Mouse (Mus musculus) liver, embryonic 14.5 days (tissue): ENCODE measurements around the gene Ascl1. TPM values are rescaled to one million over a fixed set of nuclear protein-coding genes. Genes with fewer than 3 reads are reported as not detected.
A peak's percentile ranks its signal among the peaks of the same experiment; 100 is the strongest.

ENCODE experiments used
- ATAC-seq: fragments of 200-750 bp; cut with Nextera tagmentation; 2 replicates; pipeline ENCODE4 v1.8.0; 2017; ENCODE audit warnings: moderate number of reproducible peaks, mild to moderate bottlenecking, moderate library complexity; ENCODE audit not compliant: insufficient read depth
- DNase-seq, 3 experiments: peaks; one replicate each; pipeline ENCODE4 v3.0.0-alpha.2; 2012 to 2013; ENCODE audit warnings: low read depth in 3 of 3, low spot score in 3 of 3
- H3K27ac ChIP-seq: fragments of 300-500 bp; sonication (generic); 2 replicates; pipeline ENCODE4 v1.5.1; 2014; ENCODE audit warnings: moderate library complexity, mild to moderate bottlenecking, control low read depth, inconsistent platforms
- H3K27me3 ChIP-seq: fragments of 300-500 bp; sonication (generic); 2 replicates; pipeline ENCODE4 v1.6.1; 2014; ENCODE audit warnings: mild to moderate bottlenecking, low read length, moderate library complexity; ENCODE audit not compliant: control insufficient read depth, insufficient read depth
- H3K36me3 ChIP-seq: fragments of 300-500 bp; sonication (generic); replicated peaks from 2 replicates; pipeline ENCODE4 v1.6.1; 2014; ENCODE audit warnings: low read depth; ENCODE audit not compliant: control insufficient read depth, insufficient read depth
- H3K4me1 ChIP-seq, 2 experiments: fragments of 200-500 bp in 1 of 2; fragments of 300-500 bp in 1 of 2; sonication (generic) in 1 of 2; replicated peaks; 2 replicates each; pipeline ENCODE4 v1.6.1; 2012 to 2014; ENCODE audit warnings: antibody characterized with exemption in 1 of 2, inconsistent platforms in 1 of 2, low read length in 1 of 2; ENCODE audit not compliant: control insufficient read depth in 2 of 2, insufficient read depth in 2 of 2
- H3K4me2 ChIP-seq: fragments of 300-500 bp; sonication (generic); 2 replicates; pipeline ENCODE4 v1.6.1; 2014; ENCODE audit warnings: low read depth, mild to moderate bottlenecking, control low read depth, moderate library complexity
- H3K4me3 ChIP-seq, 2 experiments: fragments of 200-500 bp in 1 of 2; fragments of 300-500 bp in 1 of 2; sonication (generic) in 1 of 2; 2 replicates each; pipeline ENCODE4 v1.5.1; 2012 to 2014; ENCODE audit warnings: low read depth in 2 of 2, low read length in 2 of 2, mild to moderate bottlenecking in 2 of 2, control low read depth in 1 of 2, inconsistent platforms in 1 of 2, moderate library complexity in 1 of 2; ENCODE audit not compliant: insufficient read depth in 1 of 2
- H3K9ac ChIP-seq: fragments of 300-500 bp; sonication (generic); replicated peaks from 2 replicates; pipeline ENCODE4 v1.6.1; 2014; ENCODE audit warnings: mild to moderate bottlenecking, control low read depth, moderate library complexity
- H3K9me3 ChIP-seq: fragments of 300-500 bp; sonication (generic); 2 replicates; pipeline ENCODE4 v1.6.1; 2016; ENCODE audit warnings: low read length, mixed read lengths; ENCODE audit not compliant: control insufficient read depth
- CTCF ChIP-seq: IDR thresholded peaks from 2 replicates; pipeline ENCODE4 v1.5.1; 2016; ENCODE audit warnings: antibody characterized with exemption, low read depth, control low read depth
- EP300 ChIP-seq: IDR thresholded peaks from 2 replicates; pipeline ENCODE4 v1.6.1; 2016; ENCODE audit warnings: antibody characterized with exemption, low read depth
- WGBS: fragments of 180-500 bp; shearing (Covaris S2); extraction: QIAGEN DNeasy Blood & Tissue Kit; methylation state at CpG from one replicate; pipeline ENCODE4 v1.1.7; 2014; ENCODE audit not compliant: insufficient replicate concordance; 5-methylcytosine and 5-hydroxymethylcytosine counted together
- polyA plus RNA-seq, 2 experiments: library from polyadenylated mRNA; depleted of rRNA in 1 of 2; stranded (reverse) in 1 of 2; unstranded in 1 of 2; fragments of >200 nt; fragmentation: Nextera tagmentation in 1 of 2; extraction: Ambion mirVana in 1 of 2; gene quantifications; 2 replicates each; pipeline versions ENCODE4 v1.2.1 to v1.2.3; 2012 to 2014

Gene Ascl1
- polyA plus RNA-seq, 2 experiments = 0.03 TPM; not detected in 1

GRCm38 (mm10) chr10:87513052-87513451, 19.6 kb upstream of the Ascl1 start:
- Histone ChIP-seq H3K4me3 (no peak overlapping the region), H3K4me2 (no peak overlapping the region), H3K36me3 (no peaks in the 10 kb centered on the region), H3K9me3 (no peaks in the 10 kb centered on the region), H3K27ac (no peak overlapping the region), H3K27me3 (no peaks in the 10 kb centered on the region), H3K9ac (no peak overlapping the region), H3K4me1 (no peaks in the 10 kb centered on the region)
- ATAC-seq = 0 out of 2 replicates have a peak, but pooled peaks have one; percentile 23
- TF ChIP-seq CTCF = peak; percentile 56
- TF ChIP-seq EP300 = no peak
- DNase-seq = no peak

GRCm38 (mm10) chr10:87508581-87508980, 15.1 kb upstream of the Ascl1 start:
- Histone ChIP-seq H3K4me2 (no peak overlapping the region), H3K27ac (no peak overlapping the region), H3K4me1 (no peaks in the 10 kb centered on the region), H3K27me3 (no peaks in the 10 kb centered on the region), H3K36me3 (no peaks in the 10 kb centered on the region), H3K9me3 (no peaks in the 10 kb centered on the region), H3K9ac (no peak overlapping the region), H3K4me3 (no peak overlapping the region)
- TF ChIP-seq EP300 (no peak), CTCF (no peak)
- DNase-seq (no peak), ATAC-seq (no peak)
- 63% methylated on average over 4 of the region's 4 CpGs for WGBS

- no peak for DNase-seq
- peaks cover 8% of the 10 kb centered on the region for H3K27me3 ChIP-seq
- H3K9ac ChIP-seq = no peak overlapping the region
- H3K27ac ChIP-seq = no peak overlapping the region
- no peak overlapping the region for H3K4me3 ChIP-seq
- 2% methylated on average over 10 of the region's 10 CpGs for WGBS
- no peaks in the 10 kb centered on the region for H3K36me3 ChIP-seq
- no peaks in the 10 kb centered on the region for H3K4me1 ChIP-seq
- TF ChIP-seq EP300 (no peak), CTCF (peak; percentile 66)
- H3K9me3 ChIP-seq = no peaks in the 10 kb centered on the region
- no peak overlapping the region for H3K4me2 ChIP-seq
- ATAC-seq = no peak
Measured at GRCm38 (mm10) chr10:87503946-87504345, 10.5 kb upstream of the Ascl1 start.

GRCm38 (mm10) chr10:87502283-87502682, 8.8 kb upstream of the Ascl1 start:
- ATAC-seq = no peak
- 11% methylated on average over 5 of the region's 5 CpGs for WGBS
- H3K36me3 ChIP-seq = no peaks in the 10 kb centered on the region
- TF ChIP-seq EP300 (no peak), CTCF (no peak)
- no peaks in the 10 kb centered on the region for H3K4me1 ChIP-seq
- H3K4me3 ChIP-seq = no peak overlapping the region
- H3K4me2 ChIP-seq = no peak overlapping the region
- peaks cover 8% of the 10 kb centered on the region for H3K27me3 ChIP-seq
- no peak overlapping the region for H3K9ac ChIP-seq
- DNase-seq = no peak
- H3K27ac ChIP-seq = no peak overlapping the region
- H3K9me3 ChIP-seq = no peaks in the 10 kb centered on the region

- ATAC-seq (no peak), DNase-seq (no peak)
- Histone ChIP-seq H3K4me1 (no peaks in the 10 kb centered on the region), H3K27me3 (peaks cover 8% of the 10 kb centered on the region), H3K9ac (no peak overlapping the region), H3K4me3 (no peak overlapping the region), H3K27ac (no peak overlapping the region), H3K9me3 (no peaks in the 10 kb centered on the region), H3K36me3 (no peaks in the 10 kb centered on the region), H3K4me2 (no peak overlapping the region)
- WGBS = 25% methylated on average over 7 of the region's 7 CpGs
- TF ChIP-seq EP300 (no peak), CTCF (no peak)
Measured at GRCm38 (mm10) chr10:87501659-87502042, 8.2 kb upstream of the Ascl1 start.
